Mouse (Mus musculus) lung, postnatal 36 days (tissue): ENCODE measurements around the gene Kazald1.

Source experiments
- DNase-seq: peaks from one replicate; pipeline ENCODE4 v3.0.0; 2022; ENCODE audit warnings: mixed read lengths

Kazald1 gene

GRCm38 (mm10) chr19:45077742-45078645, 3.0 kb downstream of the Kazald1 start:
- no peak for DNase-seq

- peak; percentile 74 for DNase-seq
Measured at GRCm38 (mm10) chr19:45078971-45079764, 4.1 kb downstream of the Kazald1 start.

GRCm38 (mm10) chr19:45079769-45080515, 4.9 kb downstream of the Kazald1 start:
- peak; percentile 93 for DNase-seq

GRCm38 (mm10) chr19:45080711-45081110, 5.7 kb downstream of the Kazald1 start:
- DNase-seq: no peak

GRCm38 (mm10) chr19:45081279-45081678, 6.2 kb downstream of the Kazald1 start:
- peak; percentile 80 for DNase-seq

- DNase-seq: peak; percentile 75
Measured at GRCm38 (mm10) chr19:45081841-45082550, 7.0 kb downstream of the Kazald1 start.

- peak; percentile 45 for DNase-seq
Measured at GRCm38 (mm10) chr19:45097868-45098267, 22.8 kb downstream of the Kazald1 start.

GRCm38 (mm10) chr19:45100486-45101270, 25.6 kb downstream of the Kazald1 start:
- DNase-seq: no peak

- DNase-seq: no peak
Measured at GRCm38 (mm10) chr19:45105591-45105990, 30.6 kb downstream of the Kazald1 start.

- no peak for DNase-seq
Measured at GRCm38 (mm10) chr19:45106689-45107088, 31.6 kb downstream of the Kazald1 start.

GRCm38 (mm10) chr19:45110681-45111080, 35.6 kb downstream of the Kazald1 start:
- no peak for DNase-seq

- DNase-seq: no peak
Measured at GRCm38 (mm10) chr19:45112444-45112843, 37.4 kb downstream of the Kazald1 start.

- no peak for DNase-seq
Measured at GRCm38 (mm10) chr19:45113791-45114460, 38.9 kb downstream of the Kazald1 start.

- DNase-seq: no peak
Measured at GRCm38 (mm10) chr19:45114772-45115171, 39.7 kb downstream of the Kazald1 start.

GRCm38 (mm10) chr19:45116798-45117197, 41.8 kb downstream of the Kazald1 start:
- DNase-seq: peak; percentile 63
